Mouse (Mus musculus) stomach, embryonic 15.5 days (tissue): ENCODE data around the gene Mynn. TPM values are rescaled to one million over a fixed set of nuclear protein-coding genes. Genes with fewer than 3 reads are reported as not detected.

Source experiments
- ATAC-seq: fragments of 200-750 bp; cut with Nextera tagmentation; 2 replicates; pipeline ENCODE4 v1.8.0; 2017; ENCODE audit warnings: low read depth, moderate number of reproducible peaks, moderate TSS enrichment; ENCODE audit not compliant: insufficient read depth, low FRiP score
- H3K27ac ChIP-seq: fragments of 300-500 bp; sonication (generic); 2 replicates; pipeline ENCODE4 v1.5.1; 2015; ENCODE audit warnings: mild to moderate bottlenecking, inconsistent platforms
- H3K27me3 ChIP-seq: fragments of 300-500 bp; sonication (generic); replicated peaks from 2 replicates; pipeline ENCODE4 v1.6.1; 2015; ENCODE audit warnings: inconsistent platforms
- H3K36me3 ChIP-seq: fragments of 300-500 bp; sonication (generic); 2 replicates; pipeline ENCODE4 v1.6.1; 2015; ENCODE audit warnings: inconsistent platforms
- H3K4me1 ChIP-seq: fragments of 300-500 bp; sonication (generic); 2 replicates; pipeline ENCODE4 v1.6.1; 2015; ENCODE audit warnings: inconsistent platforms
- H3K4me2 ChIP-seq: fragments of 300-500 bp; sonication (generic); 2 replicates; pipeline ENCODE4 v1.6.1; 2015; ENCODE audit warnings: mild to moderate bottlenecking, inconsistent platforms
- H3K4me3 ChIP-seq: fragments of 300-500 bp; sonication (generic); replicated peaks from 2 replicates; pipeline ENCODE4 v1.5.1; 2015; ENCODE audit warnings: inconsistent platforms
- H3K9ac ChIP-seq: fragments of 300-500 bp; sonication (generic); 2 replicates; pipeline ENCODE4 v1.6.1; 2015; ENCODE audit warnings: inconsistent platforms
- H3K9me3 ChIP-seq: fragments of 300-500 bp; sonication (generic); 2 replicates; pipeline ENCODE4 v1.6.1; 2016; ENCODE audit warnings: inconsistent platforms
- WGBS: fragments of 180-500 bp; shearing (Covaris S2); methylation state at CpG from one replicate; pipeline ENCODE4 v1.1.7; 2015; 5-methylcytosine and 5-hydroxymethylcytosine counted together
- polyA plus RNA-seq: library from polyadenylated mRNA; unstranded; fragments of >200 nt; fragmentation: Nextera tagmentation; extraction: Ambion mirVana; gene quantifications from 2 replicates; pipeline ENCODE4 v1.2.1, GENCODE M21; 2015

The Mynn gene
- polyA plus RNA-seq, 1 experiment from 2014 or later = 23.8 TPM

GRCm38 (mm10) chr3:30599711-30600545 lies 1.9 kb upstream of the Mynn start, which contains the start of gene Actrt3:
Actrt3 (minus strand) TSS chr3:30599939.
- Histone ChIP-seq H3K4me2 (peak within 1 kb of the TSS; percentile 91), H3K9me3 (no peaks in the 10 kb centered on the region), H3K27me3 (peaks cover 7% of the 10 kb centered on the region; the same call in 1 of the 2 replicates), H3K9ac (peak within 1 kb of the TSS; percentile 29), H3K4me3 (peak within 1 kb of the TSS; percentile 53), H3K36me3 (0 out of 2 replicates have a peak, but pooled peaks cover 4% of the 10 kb centered on the region), H3K4me1 (peaks cover 14% of the 10 kb centered on the region), H3K27ac (peak within 1 kb of the TSS; percentile 72)
- no peak for ATAC-seq
- WGBS = 2% methylated on average over 32 of the region's 32 CpGs

DNA sequence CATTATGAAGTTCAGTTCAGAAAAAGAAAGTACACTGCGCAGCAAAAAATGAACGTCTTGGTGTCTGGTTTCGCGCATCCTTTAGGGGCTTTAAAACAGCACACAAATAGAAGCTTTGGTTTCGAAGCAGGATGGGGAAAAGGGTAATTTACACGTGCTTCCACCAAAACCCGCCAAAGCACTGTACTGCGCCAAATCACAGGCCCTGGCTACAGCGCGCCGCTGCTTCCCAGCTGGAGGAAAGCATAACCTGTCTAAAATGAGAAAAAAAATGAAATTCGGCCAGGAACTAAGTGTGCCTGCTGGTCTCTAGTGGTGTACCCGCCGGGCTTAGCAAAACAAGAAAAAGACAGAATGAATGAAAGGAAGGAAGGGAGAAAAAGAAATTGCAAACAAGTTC lies 1.1 kb upstream of the Mynn start:
- H3K9me3 ChIP-seq = no peaks in the 10 kb centered on the region
- H3K4me2 ChIP-seq = peak overlapping the region; percentile 91
- H3K27ac ChIP-seq = peak overlapping the region; percentile 72
- H3K4me1 ChIP-seq = peaks cover 14% of the 10 kb centered on the region
- H3K36me3 ChIP-seq = 0 out of 2 replicates have a peak, but pooled peaks cover 4% of the 10 kb centered on the region
- peak overlapping the region; percentile 26; the same call in 1 of the 2 replicates for H3K9ac ChIP-seq
- H3K4me3 ChIP-seq = peak overlapping the region; percentile 53
- ATAC-seq = no peak
- H3K27me3 ChIP-seq = peaks cover 7% of the 10 kb centered on the region; the same call in 1 of the 2 replicates
- under 1% methylated on average over 14 of the region's 14 CpGs for WGBS

DNA sequence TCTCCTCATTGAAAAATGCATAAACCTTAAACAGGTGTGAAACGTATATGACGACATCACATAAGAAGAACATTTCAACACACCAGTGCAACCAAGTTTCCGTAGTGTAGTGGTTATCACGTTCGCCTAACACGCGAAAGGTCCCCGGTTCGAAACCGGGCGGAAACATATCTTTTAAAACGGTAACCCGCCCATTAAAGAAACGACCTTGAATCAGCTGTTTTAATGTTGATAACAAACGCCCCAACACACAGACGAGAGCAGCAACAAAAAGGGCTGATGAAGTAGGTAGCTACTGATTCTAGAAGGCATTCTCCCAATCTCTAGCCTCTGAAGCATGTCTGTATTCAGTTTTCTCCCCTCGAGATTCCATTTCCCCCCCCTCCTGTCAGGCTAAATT lies 690 bp upstream of the Mynn start:
- Histone ChIP-seq H3K36me3 (0 out of 2 replicates have a peak, but pooled peaks cover 6% of the 10 kb centered on the region), H3K9me3 (no peaks in the 10 kb centered on the region), H3K27ac (peak overlapping the region; percentile 76), H3K4me3 (peak overlapping the region; percentile 53), H3K4me1 (peaks cover 11% of the 10 kb centered on the region), H3K9ac (no peak overlapping the region), H3K4me2 (peak overlapping the region; percentile 91), H3K27me3 (peaks cover 7% of the 10 kb centered on the region; the same call in 1 of the 2 replicates)
- ATAC-seq = peak; percentile 32; the same call in 1 of the 2 replicates
- under 1% methylated on average over 17 of the region's 17 CpGs for WGBS

DNA sequence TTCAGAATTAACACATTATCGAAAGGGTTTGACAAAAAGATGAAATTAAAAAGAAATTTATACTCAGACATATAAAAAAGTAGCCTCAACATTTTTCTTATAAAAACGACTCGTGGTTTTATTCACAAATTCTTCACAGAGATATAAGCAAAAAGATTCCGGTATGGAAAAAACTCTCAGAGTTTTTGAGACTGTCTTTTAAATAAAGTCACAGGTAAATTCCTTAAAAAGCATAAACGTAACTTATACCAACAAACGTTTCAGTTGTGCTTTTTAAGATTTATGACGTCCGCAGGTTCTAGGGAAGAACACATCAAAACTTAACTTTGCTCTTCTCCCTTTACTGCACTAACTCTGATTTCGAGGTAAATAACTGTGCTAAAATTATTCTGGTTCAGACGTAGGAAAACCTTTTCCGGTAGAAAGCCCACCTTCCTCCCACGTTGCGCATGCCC lies 228 bp upstream of the Mynn start:
- H3K4me2 ChIP-seq = peak overlapping the region; percentile 91
- H3K27ac ChIP-seq = peak overlapping the region; percentile 94
- H3K4me3 ChIP-seq = peak overlapping the region; percentile 66
- under 1% methylated on average over 13 of the region's 13 CpGs for WGBS
- H3K9me3 ChIP-seq = no peaks in the 10 kb centered on the region
- H3K27me3 ChIP-seq = peaks cover 7% of the 10 kb centered on the region; the same call in 1 of the 2 replicates
- H3K9ac ChIP-seq = no peak overlapping the region
- 0 out of 2 replicates have a peak, but pooled peaks cover 8% of the 10 kb centered on the region for H3K36me3 ChIP-seq
- no peak for ATAC-seq
- H3K4me1 ChIP-seq = peaks cover 11% of the 10 kb centered on the region

DNA sequence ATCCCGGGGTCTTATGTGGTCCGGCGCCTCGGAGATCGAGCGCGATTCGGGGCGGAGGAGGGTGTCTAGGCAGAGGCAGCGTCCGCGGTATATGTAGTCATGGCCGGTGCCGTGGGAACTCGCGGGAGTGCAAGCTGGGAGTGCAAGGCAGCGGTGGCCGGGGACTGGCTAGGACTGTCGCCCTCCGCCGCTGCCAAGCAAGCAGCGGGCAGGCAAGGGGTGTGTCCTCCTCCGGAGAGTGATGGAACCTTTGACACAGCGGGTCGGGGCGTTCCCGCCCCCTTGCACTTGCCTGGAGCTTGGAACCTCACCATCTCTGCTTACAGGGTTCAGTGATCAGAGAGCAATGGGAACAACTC lies 854 bp downstream of the Mynn start:
- 1% methylated on average over 27 of the region's 27 CpGs for WGBS
- peak; percentile 57 for ATAC-seq
- H3K36me3 ChIP-seq = peaks cover 13% of the 10 kb centered on the region; the same call in 1 of the 2 replicates

GRCm38 (mm10) chr3:30603256-30603655 lies 1.4 kb downstream of the Mynn start:
- no peak overlapping the region for H3K27ac ChIP-seq

More for the DNA sequence above, 854 bp downstream of the Mynn start:
- Histone ChIP-seq H3K9ac (peak overlapping the region; percentile 56), H3K4me3 (peak overlapping the region; percentile 66), H3K4me2 (peak overlapping the region; percentile 54), H3K9me3 (no peaks in the 10 kb centered on the region), H3K4me1 (peaks cover 11% of the 10 kb centered on the region), H3K27ac (peak overlapping the region; percentile 94), H3K27me3 (peaks cover 7% of the 10 kb centered on the region; the same call in 1 of the 2 replicates)

DNA sequence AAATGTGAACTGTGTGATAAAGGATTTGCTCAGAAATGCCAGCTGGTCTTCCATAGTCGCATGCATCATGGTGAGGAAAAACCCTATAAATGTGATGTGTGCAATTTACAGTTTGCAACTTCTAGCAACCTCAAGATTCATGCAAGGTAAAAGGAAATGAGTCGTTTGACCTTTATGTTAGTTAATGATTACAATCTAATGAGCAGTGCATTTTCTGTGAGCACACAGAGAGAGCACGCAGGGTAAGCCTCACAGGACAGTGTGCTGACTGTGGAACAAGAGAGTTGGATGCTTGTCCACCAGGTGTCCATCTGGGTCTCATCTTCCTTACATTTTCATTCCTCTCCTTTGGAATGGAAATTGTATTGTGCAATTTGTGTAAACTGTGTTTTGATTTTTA lies 7.1 kb downstream of the Mynn start:
- H3K9ac ChIP-seq = no peak overlapping the region
- H3K36me3 ChIP-seq = peaks cover 47% of the 10 kb centered on the region
- H3K4me2 ChIP-seq = no peak overlapping the region
- ATAC-seq = no peak
- no peaks in the 10 kb centered on the region for H3K9me3 ChIP-seq
- H3K27ac ChIP-seq = no peak overlapping the region
- H3K27me3 ChIP-seq = no peaks in the 10 kb centered on the region
- H3K4me1 ChIP-seq = no peaks in the 10 kb centered on the region; the same call in 1 of the 2 replicates
- no peak overlapping the region for H3K4me3 ChIP-seq
- WGBS = 83% methylated on average over 3 of the region's 3 CpGs

More at GRCm38 (mm10) chr3:30603256-30603655, 1.4 kb downstream of the Mynn start:
- Histone ChIP-seq H3K27me3 (peaks cover 3% of the 10 kb centered on the region; the same call in 1 of the 2 replicates), H3K4me3 (peak overlapping the region; percentile 66), H3K4me1 (peaks cover 11% of the 10 kb centered on the region), H3K9me3 (no peaks in the 10 kb centered on the region), H3K9ac (no peak overlapping the region), H3K4me2 (peak overlapping the region; percentile 54), H3K36me3 (peaks cover 14% of the 10 kb centered on the region; the same call in 1 of the 2 replicates)
- no peak for ATAC-seq
- 38% methylated on average over 10 of the region's 10 CpGs for WGBS

- ATAC-seq = no peak
- H3K27ac ChIP-seq = no peak overlapping the region
- 92% methylated on average over 4 of the region's 4 CpGs for WGBS
These were observed 9.1 kb downstream of the Mynn start for GRCm38 (mm10) chr3:30610930-30611329.

GRCm38 (mm10) chr3:30620132-30620531 lies 18.3 kb downstream of the Mynn start:
- WGBS = 77% methylated on average over 8 of the region's 8 CpGs
- peaks cover 22% of the 10 kb centered on the region; the same call in 1 of the 2 replicates for H3K36me3 ChIP-seq
- H3K4me1 ChIP-seq = no peaks in the 10 kb centered on the region
- H3K9ac ChIP-seq = no peak overlapping the region
- no peak overlapping the region for H3K27ac ChIP-seq
- H3K4me3 ChIP-seq = no peak overlapping the region
- no peak for ATAC-seq
- no peak overlapping the region for H3K4me2 ChIP-seq
- no peaks in the 10 kb centered on the region for H3K9me3 ChIP-seq
- no peaks in the 10 kb centered on the region for H3K27me3 ChIP-seq

More at GRCm38 (mm10) chr3:30610930-30611329, 9.1 kb downstream of the Mynn start:
- no peak overlapping the region for H3K4me3 ChIP-seq
- H3K27me3 ChIP-seq = no peaks in the 10 kb centered on the region
- no peak overlapping the region for H3K4me2 ChIP-seq
- no peaks in the 10 kb centered on the region for H3K9me3 ChIP-seq
- H3K4me1 ChIP-seq = no peaks in the 10 kb centered on the region
- no peak overlapping the region for H3K9ac ChIP-seq
- peaks cover 52% of the 10 kb centered on the region for H3K36me3 ChIP-seq

GRCm38 (mm10) chr3:30633681-30634080 lies 31.8 kb downstream of the Mynn start:
- WGBS = 58% methylated on average over 3 of the region's 3 CpGs
- no peak for ATAC-seq

GRCm38 (mm10) chr3:30635629-30636028 lies 33.8 kb downstream of the Mynn start:
- no peak overlapping the region for H3K4me3 ChIP-seq
- no peaks in the 10 kb centered on the region for H3K9me3 ChIP-seq
- H3K4me1 ChIP-seq = no peaks in the 10 kb centered on the region
- ATAC-seq = no peak
- H3K9ac ChIP-seq = no peak overlapping the region
- H3K4me2 ChIP-seq = no peak overlapping the region
- H3K27me3 ChIP-seq = no peaks in the 10 kb centered on the region
- H3K36me3 ChIP-seq = no peaks in the 10 kb centered on the region
- 74% methylated on average over 4 of the region's 4 CpGs for WGBS
- no peak overlapping the region for H3K27ac ChIP-seq

More at GRCm38 (mm10) chr3:30633681-30634080, 31.8 kb downstream of the Mynn start:
- Histone ChIP-seq H3K27ac (no peak overlapping the region), H3K27me3 (no peaks in the 10 kb centered on the region), H3K36me3 (no peaks in the 10 kb centered on the region), H3K4me1 (no peaks in the 10 kb centered on the region), H3K4me2 (no peak overlapping the region), H3K9ac (no peak overlapping the region), H3K9me3 (no peaks in the 10 kb centered on the region), H3K4me3 (no peak overlapping the region)

DNA sequence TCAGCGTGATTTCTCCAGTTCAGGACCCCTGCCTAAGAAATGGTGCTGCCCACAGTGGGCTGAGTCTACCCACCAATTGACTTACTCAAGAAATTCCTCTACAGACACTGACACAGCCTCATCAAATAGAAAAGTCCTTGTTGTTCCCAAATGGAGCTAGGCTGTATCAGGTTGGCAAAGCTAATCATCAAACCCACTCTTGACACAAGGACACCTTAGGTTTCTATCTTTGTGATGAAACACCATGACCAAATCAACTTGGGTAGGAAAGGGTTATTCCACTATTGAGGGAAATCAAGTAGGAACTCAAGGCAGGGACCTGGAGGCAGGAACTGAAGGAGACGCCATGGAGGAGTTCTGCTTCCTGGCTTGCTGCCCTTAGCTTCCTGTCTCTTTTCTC lies 42.3 kb downstream of the Mynn start, which contains the start of gene Lrriq4:
Gene Lrriq4 (plus strand): TSS at position 301 of the 400 bp plus-strand sequence.
- H3K9ac ChIP-seq = no peak within 1 kb of the TSS
- H3K9me3 ChIP-seq = no peaks in the 10 kb centered on the region
- no peak for ATAC-seq
- H3K36me3 ChIP-seq = no peaks in the 10 kb centered on the region
- no peak within 1 kb of the TSS for H3K4me2 ChIP-seq
- 72% methylated on average over 2 of the region's 2 CpGs for WGBS
- H3K27me3 ChIP-seq = 0 out of 2 replicates have a peak, but pooled peaks cover under 1% of the 10 kb centered on the region
- H3K4me3 ChIP-seq = no peak within 1 kb of the TSS
- peaks cover 4% of the 10 kb centered on the region for H3K4me1 ChIP-seq
- no peak within 1 kb of the TSS for H3K27ac ChIP-seq
